In the genomic region with DNA sequence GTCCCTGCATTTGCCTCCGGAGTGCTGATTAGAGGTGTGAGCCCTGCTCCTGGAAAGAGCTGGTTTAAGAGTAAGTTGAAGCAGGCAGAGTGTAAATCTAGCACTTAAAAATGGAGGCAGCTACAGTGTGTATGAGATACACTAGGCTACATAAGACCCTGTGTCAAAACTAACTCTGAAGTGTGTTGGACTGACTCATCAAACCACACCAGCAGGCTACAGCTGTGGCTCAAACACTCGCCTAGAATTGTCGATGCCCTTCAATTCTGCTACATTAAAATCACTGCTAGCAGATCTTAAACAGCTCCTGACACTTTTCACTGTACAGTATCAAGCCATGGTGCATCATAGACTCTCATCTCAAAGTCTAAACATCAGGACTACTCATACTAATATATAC, we compare ENCODE assay signal across 9 mouse cellular contexts. TPM values are rescaled to one million over a fixed set of nuclear protein-coding genes. Genes with fewer than 3 reads are reported as not detected.
DNase-seq lines count a peak whose midpoint lies in the region; ATAC-seq and TF ChIP-seq lines count a peak whose summit lies in the region.
"Had no signal": no experiment of that assay in that cellular context is flagged by ENCODE, and none has a peak within 500 bp of the region (broad histone marks: within the 10 kb centered on the region; RNA-seq: fewer than 3 reads in every experiment).

No protein-coding gene starts in this region.

- H3K9me3 ChIP-seq in hindbrain, embryonic 13.5 days: no peaks in the 10 kb centered on the region
- no peaks in the 10 kb centered on the region for H3K9me3 ChIP-seq in hindbrain, embryonic 16.5 days (ENCODE audit: control insufficient read depth, low read length)
- H3K9me3 ChIP-seq in MEL (replicated peaks; ENCODE audit: insufficient read depth, low read length): no peaks in the 10 kb centered on the region
- no peaks in the 10 kb centered on the region for H3K9me3 ChIP-seq in hindbrain, postnatal 0 days (ENCODE audit: low read length)
- H3K9me3 ChIP-seq in midbrain, embryonic 16.5 days (replicated peaks; ENCODE audit: control insufficient read depth, low read length, poor library complexity, severe bottlenecking): no peaks in the 10 kb centered on the region

- ATAC-seq in hindbrain, embryonic 13.5 days (ENCODE audit: low FRiP score): no peak
- no peak for ATAC-seq in hindbrain, embryonic 16.5 days
- no peak for ATAC-seq in hindbrain, postnatal 0 days
- no peak for ATAC-seq in midbrain, embryonic 16.5 days

- no peak for TF ChIP-seq EP300 in MEL (IDR thresholded peaks at IDR 0.05; ENCODE audit: low read depth in 1 of 2, low read length in 2 of 2)

- WGBS in hindbrain, embryonic 13.5 days: 87% methylated on average over 3 of the region's 3 CpGs
- WGBS in hindbrain, embryonic 16.5 days: 93% methylated on average over 3 of the region's 3 CpGs
- WGBS in hindbrain, postnatal 0 days: 79% methylated on average over 3 of the region's 3 CpGs
- 92% methylated on average over 3 of the region's 3 CpGs for WGBS in midbrain, embryonic 16.5 days

- H3K4me2 ChIP-seq in hindbrain, embryonic 13.5 days: peak overlapping the region; percentile 70
- no peak overlapping the region for H3K4me2 ChIP-seq in hindbrain, embryonic 16.5 days (ENCODE audit: low read length)
- no peak overlapping the region for H3K4me2 ChIP-seq in hindbrain, postnatal 0 days (ENCODE audit: low read depth, low read length)
- H3K4me2 ChIP-seq in midbrain, embryonic 16.5 days (ENCODE audit: low read length): no peak overlapping the region

- H3K79me2 ChIP-seq in MEL (ENCODE audit: control insufficient read depth, insufficient read depth, low read length, poor library complexity): peaks cover 43% of the 10 kb centered on the region

- H3K27me3 ChIP-seq in hindbrain, embryonic 13.5 days: no peaks in the 10 kb centered on the region
- no peaks in the 10 kb centered on the region for H3K27me3 ChIP-seq in hindbrain, embryonic 16.5 days (replicated peaks; ENCODE audit: control insufficient read depth, insufficient read depth, low read length)
- no peaks in the 10 kb centered on the region for H3K27me3 ChIP-seq in MEL (ENCODE audit: control insufficient read depth in 1 of 2, insufficient read depth in 2 of 2, low read length in 2 of 2)
- no peaks in the 10 kb centered on the region for H3K27me3 ChIP-seq in hindbrain, postnatal 0 days (ENCODE audit: insufficient read depth, low read length)
- no peaks in the 10 kb centered on the region for H3K27me3 ChIP-seq in midbrain, embryonic 16.5 days (ENCODE audit: control insufficient read depth, insufficient read depth, low read depth, low read length)

- H3K36me3 ChIP-seq in hindbrain, embryonic 13.5 days: peaks cover 62% of the 10 kb centered on the region
- peaks cover 34% of the 10 kb centered on the region for H3K36me3 ChIP-seq in hindbrain, embryonic 16.5 days (ENCODE audit: control insufficient read depth, insufficient read depth, low read length)
- peaks cover 6 to 56% of the 10 kb centered on the region in 2 experiments; a peak in 3 of 4 replicates for H3K36me3 ChIP-seq in MEL (ENCODE audit: control insufficient read depth in 1 of 2, insufficient read depth in 2 of 2, low read length in 2 of 2)
- H3K36me3 ChIP-seq in hindbrain, postnatal 0 days (ENCODE audit: insufficient read depth, low read length): peaks cover 55% of the 10 kb centered on the region
- H3K36me3 ChIP-seq in midbrain, embryonic 16.5 days (ENCODE audit: control insufficient read depth, insufficient read depth, low read length): peaks cover 29% of the 10 kb centered on the region

- peak; percentile 43 for DNase-seq in MEL (ENCODE audit: low read depth, low spot score)
- no peak for DNase-seq in hindbrain, postnatal 0 days (ENCODE audit: low spot score)
- no peak for DNase-seq in embryo, embryonic 10.5 days (ENCODE audit: low spot score)
- DNase-seq in frontal cortex, adult 2 months (ENCODE audit: extremely low spot score in 1 of 2, low spot score in 1 of 2): no peak
- DNase-seq: heart, postnatal 10 days; lung, postnatal 4 days had no signal

- no peak for TF ChIP-seq RAD21 in MEL (IDR thresholded peaks at IDR 0.05; ENCODE audit: low read depth, low read length)

- H3K9ac ChIP-seq in hindbrain, embryonic 13.5 days: peak overlapping the region; percentile 99; the same call in 1 of the 2 replicates
- H3K9ac ChIP-seq in hindbrain, embryonic 16.5 days (ENCODE audit: low read depth, low read length): no peak overlapping the region
- H3K9ac ChIP-seq in MEL (ENCODE audit: control insufficient read depth, low read depth, low read length, poor library complexity, severe bottlenecking): peak overlapping the region; percentile 23
- peak overlapping the region; percentile 19; the same call in 1 of the 2 replicates for H3K9ac ChIP-seq in hindbrain, postnatal 0 days (replicated peaks; ENCODE audit: low read length)
- H3K9ac ChIP-seq in midbrain, embryonic 16.5 days (ENCODE audit: low read depth, low read length): peak overlapping the region; percentile 31; the same call in 1 of the 2 replicates

- peaks cover 42% of the 10 kb centered on the region for H3K4me1 ChIP-seq in hindbrain, embryonic 13.5 days (replicated peaks)
- peaks cover 33% of the 10 kb centered on the region for H3K4me1 ChIP-seq in hindbrain, embryonic 16.5 days (ENCODE audit: control insufficient read depth, insufficient read depth, low read depth, low read length)
- peaks cover 7 to 50% of the 10 kb centered on the region in 2 experiments; a peak in 3 of 4 replicates for H3K4me1 ChIP-seq in MEL (ENCODE audit: control insufficient read depth in 1 of 2, insufficient read depth in 2 of 2, low read length in 2 of 2)
- peaks cover 24% of the 10 kb centered on the region for H3K4me1 ChIP-seq in hindbrain, postnatal 0 days (ENCODE audit: insufficient read depth, low read length)
- peaks cover 34% of the 10 kb centered on the region for H3K4me1 ChIP-seq in midbrain, embryonic 16.5 days (ENCODE audit: control insufficient read depth, insufficient read depth, low read length)

- no peak overlapping the region for H3K27ac ChIP-seq in hindbrain, embryonic 13.5 days
- H3K27ac ChIP-seq in hindbrain, embryonic 16.5 days (ENCODE audit: low read depth, low read length): no peak overlapping the region
- H3K27ac ChIP-seq in MEL (ENCODE audit: control insufficient read depth, low read depth, low read length): peak overlapping the region; percentile 93
- no peak overlapping the region for H3K27ac ChIP-seq in hindbrain, postnatal 0 days
- H3K27ac ChIP-seq in midbrain, embryonic 16.5 days (ENCODE audit: low read length): no peak overlapping the region

- no peak for TF ChIP-seq CTCF in MEL (IDR thresholded peaks at IDR 0.05 in 2 of 3, conservative IDR thresholded peaks at IDR 0.05 in 1 of 3; ENCODE audit: control insufficient read depth in 1 of 3, insufficient read depth in 1 of 3, low read depth in 2 of 3, low read length in 3 of 3, poor library complexity in 1 of 3, severe bottlenecking in 1 of 3)
- TF ChIP-seq CTCF in hindbrain, postnatal 0 days (IDR thresholded peaks at IDR 0.05; ENCODE audit: low read depth): no peak

- no peak overlapping the region for H3K4me3 ChIP-seq in hindbrain, embryonic 13.5 days
- no peak overlapping the region for H3K4me3 ChIP-seq in hindbrain, embryonic 16.5 days (ENCODE audit: low read length)
- H3K4me3 ChIP-seq in MEL (ENCODE audit: control insufficient read depth in 1 of 2, insufficient read depth in 1 of 2, low read depth in 2 of 2, low read length in 2 of 2): no peak overlapping the region
- no peak overlapping the region for H3K4me3 ChIP-seq in hindbrain, postnatal 0 days (ENCODE audit: low read length)
- no peak overlapping the region for H3K4me3 ChIP-seq in midbrain, embryonic 16.5 days (ENCODE audit: low read depth, low read length)

- no peak for TF ChIP-seq POLR2A in MEL (IDR thresholded peaks at IDR 0.05; ENCODE audit: control insufficient read depth in 1 of 2, insufficient read depth in 1 of 2, low read depth in 1 of 2, low read length in 2 of 2, poor library complexity in 1 of 2)

RNA-seq across cellular contexts. Expression of gene Srrt, which starts 3.3 kb away (rescaled TPM):
- polyA plus RNA-seq in hindbrain, embryonic 13.5 days (2015; fragmentation: Nextera tagmentation; extraction: Ambion mirVana): 105 and 113 TPM in 2 replicates
- 88.1 and 100 TPM in 2 replicates for polyA plus RNA-seq in hindbrain, embryonic 16.5 days (2015; fragmentation: Nextera tagmentation; extraction: Ambion mirVana)
- 235 and 291 TPM in 2 replicates for total RNA-seq in MEL (2012; rRNA removed)
- polyA plus RNA-seq in MEL (2012; ENCODE audit: insufficient read depth in 1 of 2, insufficient read length in 2 of 2, low read depth in 1 of 2, low replicate concordance in 2 of 2, missing spikeins in 1 of 2): 100 to 1,000 TPM in 1 of 2 experiments, not detected in 1; 454 TPM
- total RNA-seq in hindbrain, postnatal 0 days (2014; rRNA removed): 82.9 and 98.9 TPM in 2 replicates
- 55.5 and 57.0 TPM in 2 replicates for polyA plus RNA-seq in hindbrain, postnatal 0 days (2015; fragmentation: Nextera tagmentation; extraction: Ambion mirVana)
- polyA plus RNA-seq in midbrain, embryonic 16.5 days (2015; fragmentation: Nextera tagmentation; extraction: Ambion mirVana): 97.2 and 103 TPM in 2 replicates
- 268 and 278 TPM in 2 replicates for polyA plus RNA-seq in frontal cortex, adult 2 months (2012; rRNA removed)

RNA-seq across cellular contexts. Expression of gene Ufsp1, which starts 9.7 kb away (rescaled TPM):
- 12.9 and 14.1 TPM in 2 replicates for polyA plus RNA-seq in hindbrain, embryonic 13.5 days (2015; fragmentation: Nextera tagmentation; extraction: Ambion mirVana)
- 25.5 and 29.6 TPM in 2 replicates for polyA plus RNA-seq in hindbrain, embryonic 16.5 days (2015; fragmentation: Nextera tagmentation; extraction: Ambion mirVana)
- 4.7 and 6.9 TPM in 2 replicates for total RNA-seq in MEL (2012; rRNA removed)
- polyA plus RNA-seq in MEL (2012; ENCODE audit: insufficient read depth in 1 of 2, insufficient read length in 2 of 2, low read depth in 1 of 2, low replicate concordance in 2 of 2, missing spikeins in 1 of 2): 10 to 100 TPM in 1 of 2 experiments, not detected in 1; 16.1 TPM
- total RNA-seq in hindbrain, postnatal 0 days (2014; rRNA removed): 35.5 TPM in 2 replicates
- polyA plus RNA-seq in hindbrain, postnatal 0 days (2015; fragmentation: Nextera tagmentation; extraction: Ambion mirVana): 32.1 and 33.3 TPM in 2 replicates
- 18.4 and 20.9 TPM in 2 replicates for polyA plus RNA-seq in midbrain, embryonic 16.5 days (2015; fragmentation: Nextera tagmentation; extraction: Ambion mirVana)
- polyA plus RNA-seq in frontal cortex, adult 2 months (2012; rRNA removed): 12.4 and 13.1 TPM in 2 replicates

RNA-seq across cellular contexts. Expression of gene Trip6, which starts 10.0 kb away (rescaled TPM):
- polyA plus RNA-seq in hindbrain, embryonic 13.5 days (2015; fragmentation: Nextera tagmentation; extraction: Ambion mirVana): 19.2 and 20.0 TPM in 2 replicates
- 13.2 and 17.3 TPM in 2 replicates for polyA plus RNA-seq in hindbrain, embryonic 16.5 days (2015; fragmentation: Nextera tagmentation; extraction: Ambion mirVana)
- total RNA-seq in MEL (2012; rRNA removed): 0.46 and 0.58 TPM in 2 replicates
- 1 to 10 TPM in 1 of 2 experiments, not detected in 1; 2.1 TPM for polyA plus RNA-seq in MEL (2012; ENCODE audit: insufficient read depth in 1 of 2, insufficient read length in 2 of 2, low read depth in 1 of 2, low replicate concordance in 2 of 2, missing spikeins in 1 of 2)
- total RNA-seq in hindbrain, postnatal 0 days (2014; rRNA removed): 14.3 and 15.0 TPM in 2 replicates
- 13.9 and 15.5 TPM in 2 replicates for polyA plus RNA-seq in hindbrain, postnatal 0 days (2015; fragmentation: Nextera tagmentation; extraction: Ambion mirVana)
- polyA plus RNA-seq in midbrain, embryonic 16.5 days (2015; fragmentation: Nextera tagmentation; extraction: Ambion mirVana): 13.1 TPM in 2 replicates
- polyA plus RNA-seq in frontal cortex, adult 2 months (2012; rRNA removed): 8.5 and 9.0 TPM in 2 replicates

RNA-seq across cellular contexts. Expression of gene Ache, which starts 16.8 kb away (rescaled TPM):
- 22.2 and 23.8 TPM in 2 replicates for polyA plus RNA-seq in hindbrain, embryonic 13.5 days (2015; fragmentation: Nextera tagmentation; extraction: Ambion mirVana)
- 86.8 and 102 TPM in 2 replicates for polyA plus RNA-seq in hindbrain, embryonic 16.5 days (2015; fragmentation: Nextera tagmentation; extraction: Ambion mirVana)
- total RNA-seq in MEL (2012; rRNA removed): 3.4 and 7.0 TPM in 2 replicates
- polyA plus RNA-seq in MEL (2012; ENCODE audit: insufficient read depth in 1 of 2, insufficient read length in 2 of 2, low read depth in 1 of 2, low replicate concordance in 2 of 2, missing spikeins in 1 of 2): 10 to 100 TPM in 1 of 2 experiments, not detected in 1; 16.8 TPM
- 210 and 219 TPM in 2 replicates for total RNA-seq in hindbrain, postnatal 0 days (2014; rRNA removed)
- polyA plus RNA-seq in hindbrain, postnatal 0 days (2015; fragmentation: Nextera tagmentation; extraction: Ambion mirVana): 151 and 157 TPM in 2 replicates
- polyA plus RNA-seq in midbrain, embryonic 16.5 days (2015; fragmentation: Nextera tagmentation; extraction: Ambion mirVana): 46.5 and 65.9 TPM in 2 replicates
- polyA plus RNA-seq in frontal cortex, adult 2 months (2012; rRNA removed): 63.7 and 65.6 TPM in 2 replicates

RNA-seq across cellular contexts. Expression of gene Slc12a9, which starts 29.2 kb away (rescaled TPM):
- 25.8 and 27.4 TPM in 2 replicates for polyA plus RNA-seq in hindbrain, embryonic 13.5 days (2015; fragmentation: Nextera tagmentation; extraction: Ambion mirVana)
- polyA plus RNA-seq in hindbrain, embryonic 16.5 days (2015; fragmentation: Nextera tagmentation; extraction: Ambion mirVana): 24.5 and 26.7 TPM in 2 replicates
- total RNA-seq in MEL (2012; rRNA removed): 7.1 and 8.8 TPM in 2 replicates
- 10 to 100 TPM in 1 of 2 experiments, not detected in 1; 12.1 TPM for polyA plus RNA-seq in MEL (2012; ENCODE audit: insufficient read depth in 1 of 2, insufficient read length in 2 of 2, low read depth in 1 of 2, low replicate concordance in 2 of 2, missing spikeins in 1 of 2)
- total RNA-seq in hindbrain, postnatal 0 days (2014; rRNA removed): 32.6 and 41.3 TPM in 2 replicates
- polyA plus RNA-seq in hindbrain, postnatal 0 days (2015; fragmentation: Nextera tagmentation; extraction: Ambion mirVana): 27.3 and 27.6 TPM in 2 replicates
- 26.8 and 27.3 TPM in 2 replicates for polyA plus RNA-seq in midbrain, embryonic 16.5 days (2015; fragmentation: Nextera tagmentation; extraction: Ambion mirVana)
- 32.6 and 34.6 TPM in 2 replicates for polyA plus RNA-seq in frontal cortex, adult 2 months (2012; rRNA removed)
